Mouse (Mus musculus): ENCODE measurements around the gene Gm11114. TPM values are rescaled to one million over a fixed set of nuclear protein-coding genes. Genes with fewer than 3 reads are reported as not detected.

The Gm11114 gene
- total RNA-seq, 2 experiments from 2014 or later = not detected

- intact Hi-C loops (cut with DNase I) = no loop called here
- no peak for DNase-seq (ENCODE audit: low spot score in 2 of 2)
Observed at GRCm38 (mm10) chr9:85347823-85348523, 35.4 kb downstream of the Gm11114 start.

GRCm38 (mm10) chr9:85355559-85355958, 43.0 kb downstream of the Gm11114 start:
- intact Hi-C loops (cut with DNase I) = no loop called here
- no peak for DNase-seq (ENCODE audit: low spot score in 2 of 2)

- no peak for DNase-seq (ENCODE audit: low spot score in 2 of 2)
- intact Hi-C loops (cut with DNase I) = no loop called here
Observed at GRCm38 (mm10) chr9:85357154-85357860, 44.7 kb downstream of the Gm11114 start.

Other genes with a start within 250 kb of the Gm11114 start
- gene Tent5a, start 14.6 kb downstream of the Gm11114 start, total RNA-seq (2021) = 1 to 10 TPM; 3.0 to 3.2 TPM